Mouse (Mus musculus): ENCODE data around the gene Sostdc1. TPM values are rescaled to one million over a fixed set of nuclear protein-coding genes. Genes with fewer than 3 reads are reported as not detected.

Gene Sostdc1
- polyA plus RNA-seq (2021; fragmentation: Nextera tagmentation): 4.2 and 37.5 TPM in 2 replicates
- long read RNA-seq, experiment 1, partial matches to known transcripts: 0 of 2 reads
- long read RNA-seq, experiment 1, other reads (novel, unspliced or antisense): 1 of 2 reads
- long read RNA-seq, experiment 2, partial matches to known transcripts: 0 of 3 reads
- long read RNA-seq, experiment 2, other reads (novel, unspliced or antisense): 1 of 3 reads

GRCm38 (mm10) chr12:36313916-36314315, at the start of gene Sostdc1:
Sostdc1 (plus strand) TSS chr12:36314139.

Other genes with a start within 250 kb of the Sostdc1 start
- 35.1 and 35.8 TPM in 2 replicates for gene Ankmy2, start 157.0 kb upstream of the Sostdc1 start, polyA plus RNA-seq (2021; fragmentation: Nextera tagmentation)
- gene Bzw2, start 156.1 kb upstream of the Sostdc1 start, polyA plus RNA-seq (2021; fragmentation: Nextera tagmentation): 33.6 and 36.9 TPM in 2 replicates
- not detected in 2 replicates for gene Lrrc72, start 60.7 kb upstream of the Sostdc1 start, polyA plus RNA-seq (2021; fragmentation: Nextera tagmentation)
- gene Ispd, start 67.3 kb downstream of the Sostdc1 start, polyA plus RNA-seq (2021; fragmentation: Nextera tagmentation): 12.2 and 13.4 TPM in 2 replicates
- 3.0 and 3.1 TPM in 2 replicates for gene D630036H23Rik, start 68.0 kb downstream of the Sostdc1 start, polyA plus RNA-seq (2021; fragmentation: Nextera tagmentation)